Mouse (Mus musculus): ENCODE measurements around the gene Itgb2l. TPM values are rescaled to one million over a fixed set of nuclear protein-coding genes. Genes with fewer than 3 reads are reported as not detected.

Gene Itgb2l
- 0.17 TPM in 1 of 2 replicates, not detected in the other for polyA plus RNA-seq (2014; fragmentation: Nextera tagmentation; extraction: Ambion mirVana)

DNA sequence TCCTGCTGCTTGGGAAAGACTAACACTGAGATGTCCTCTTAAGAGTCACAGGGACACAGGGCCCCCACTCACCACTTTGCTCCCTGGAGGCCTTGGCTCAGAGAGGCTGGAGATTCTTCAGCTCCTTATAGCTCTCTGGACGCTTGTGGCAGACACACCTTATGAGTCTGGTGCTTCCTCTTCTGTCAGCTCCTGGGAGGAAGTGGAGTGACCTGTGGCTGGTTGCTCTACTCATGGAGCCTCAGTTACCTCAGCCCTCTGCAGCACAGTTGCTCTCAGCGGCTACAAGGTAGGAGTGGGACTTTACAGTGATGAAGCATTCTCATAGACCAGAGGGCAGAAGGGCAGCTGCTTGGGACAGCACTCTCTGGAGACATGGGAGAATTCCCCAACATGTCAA, at the start of gene Itgb2l:
TSS of gene Itgb2l (minus strand) at position 152 of the 400 bp plus-strand sequence.
- H3K4me2 ChIP-seq, result no peak within 1 kb of the TSS
- H3K27ac ChIP-seq (ENCODE audit: low read depth, low read length), result no peak within 1 kb of the TSS
- no peak for ATAC-seq (replicated peaks; ENCODE audit: insufficient number of reproducible peaks, low FRiP score, low TSS enrichment)
- H3K9me3 ChIP-seq (replicated peaks; ENCODE audit: control insufficient read depth, low read length), result no peaks in the 10 kb centered on the region
- no peaks in the 10 kb centered on the region for H3K36me3 ChIP-seq (ENCODE audit: control insufficient read depth, insufficient read depth, low read length)
- WGBS (ENCODE audit: insufficient replicate concordance), result 69% methylated on average over 2 of the region's 2 CpGs
- H3K27me3 ChIP-seq (ENCODE audit: control insufficient read depth, insufficient read depth, low read length), result no peaks in the 10 kb centered on the region
- H3K9ac ChIP-seq (ENCODE audit: low read depth, low read length), result no peak within 1 kb of the TSS
- no peaks in the 10 kb centered on the region for H3K4me1 ChIP-seq (ENCODE audit: control insufficient read depth, insufficient read depth, low read length)
- no peak within 1 kb of the TSS for H3K4me3 ChIP-seq (ENCODE audit: low read depth, low read length)

DNA sequence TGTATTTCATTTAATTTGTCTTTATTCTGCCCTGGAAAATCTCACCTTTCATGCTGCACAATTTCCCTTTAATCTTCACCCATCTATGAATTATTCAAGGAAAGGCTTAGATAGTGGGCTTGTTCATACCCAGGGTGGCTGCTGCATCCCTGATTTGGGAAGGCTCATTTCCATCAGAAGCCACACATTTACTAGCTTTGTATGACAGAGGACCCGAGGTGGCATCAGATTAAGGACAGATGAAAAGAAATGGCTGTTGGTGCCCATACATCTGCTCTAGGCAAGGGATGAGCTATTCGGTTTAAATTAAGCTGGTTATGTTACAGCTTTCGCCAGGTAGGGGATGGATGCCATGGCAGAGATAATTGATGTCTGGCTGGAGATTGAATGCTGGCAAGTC, 48.1 kb upstream of the Itgb2l start:
- Histone ChIP-seq H3K27me3 (ENCODE audit: control insufficient read depth, insufficient read depth, low read length) (no peaks in the 10 kb centered on the region), H3K9ac (ENCODE audit: low read depth, low read length) (no peak overlapping the region), H3K4me3 (ENCODE audit: low read depth, low read length) (no peak overlapping the region), H3K36me3 (ENCODE audit: control insufficient read depth, insufficient read depth, low read length) (no peaks in the 10 kb centered on the region), H3K9me3 (replicated peaks; ENCODE audit: control insufficient read depth, low read length) (no peaks in the 10 kb centered on the region), H3K27ac (ENCODE audit: low read depth, low read length) (no peak overlapping the region), H3K4me1 (ENCODE audit: control insufficient read depth, insufficient read depth, low read length) (no peaks in the 10 kb centered on the region), H3K4me2 (no peak overlapping the region)
- 75% methylated on average over 3 of the region's 3 CpGs for WGBS (ENCODE audit: insufficient replicate concordance)
- ATAC-seq (replicated peaks; ENCODE audit: insufficient number of reproducible peaks, low FRiP score, low TSS enrichment), result no peak

DNA sequence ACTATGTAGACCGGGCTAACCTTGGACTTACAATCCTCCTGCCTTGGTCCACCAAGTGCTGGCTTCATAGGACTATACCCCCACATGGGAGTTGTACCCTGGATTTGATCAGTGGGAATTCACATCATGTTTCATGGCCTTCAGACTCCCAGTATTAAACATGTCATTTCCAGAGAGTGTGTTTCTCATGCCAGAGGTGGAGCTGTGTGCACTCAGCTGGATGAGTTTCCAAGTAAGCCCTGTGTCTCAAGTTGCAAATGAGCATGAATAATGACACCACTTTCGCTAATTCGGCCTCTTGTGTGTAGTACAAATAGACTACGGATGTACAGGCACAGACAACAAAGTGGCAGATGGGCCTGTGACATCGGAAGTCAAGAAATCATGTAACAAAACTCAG, 44.6 kb upstream of the Itgb2l start:
- H3K4me3 ChIP-seq (ENCODE audit: low read depth, low read length), result no peak overlapping the region
- no peaks in the 10 kb centered on the region for H3K27me3 ChIP-seq (ENCODE audit: control insufficient read depth, insufficient read depth, low read length)
- H3K36me3 ChIP-seq (ENCODE audit: control insufficient read depth, insufficient read depth, low read length), result no peaks in the 10 kb centered on the region
- no peak overlapping the region for H3K4me2 ChIP-seq
- no peak for ATAC-seq (replicated peaks; ENCODE audit: insufficient number of reproducible peaks, low FRiP score, low TSS enrichment)
- no peaks in the 10 kb centered on the region for H3K9me3 ChIP-seq (replicated peaks; ENCODE audit: control insufficient read depth, low read length)
- H3K4me1 ChIP-seq (ENCODE audit: control insufficient read depth, insufficient read depth, low read length), result no peaks in the 10 kb centered on the region
- H3K9ac ChIP-seq (ENCODE audit: low read depth, low read length), result no peak overlapping the region
- WGBS (ENCODE audit: insufficient replicate concordance), result 84% methylated on average over 5 of the region's 5 CpGs
- no peak overlapping the region for H3K27ac ChIP-seq (ENCODE audit: low read depth, low read length)

DNA sequence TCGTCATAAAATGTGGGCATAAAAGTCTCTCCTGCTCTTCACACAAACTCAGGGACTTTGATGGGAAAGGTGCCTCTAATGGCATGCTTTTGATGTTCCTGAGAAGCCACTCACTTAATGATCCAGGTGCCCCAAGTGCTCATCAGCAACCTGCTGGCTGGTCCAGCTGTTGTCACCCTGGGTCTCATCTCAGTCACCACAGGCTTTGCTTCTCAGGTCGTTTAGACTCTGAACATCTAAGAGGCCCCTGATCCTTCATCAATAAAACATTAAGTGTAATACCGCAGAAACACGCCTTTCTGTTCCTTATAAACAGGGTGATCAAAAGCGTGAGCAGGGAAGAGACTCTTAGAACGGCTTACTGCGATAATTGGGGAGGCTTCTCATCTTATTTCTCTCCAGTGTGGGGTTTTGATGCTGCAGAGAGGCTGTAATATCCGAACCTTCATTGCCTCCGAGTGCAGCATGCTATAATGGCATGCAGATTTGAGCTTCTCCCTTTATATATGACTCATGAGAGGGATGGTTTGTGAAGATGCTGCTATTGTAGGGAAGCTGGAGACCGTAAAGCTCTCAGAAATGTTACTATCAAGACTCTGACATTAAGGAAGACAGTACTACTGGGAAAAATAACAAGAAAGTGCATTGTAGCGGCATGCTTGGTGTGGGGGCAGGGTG, 43.7 kb upstream of the Itgb2l start:
- Histone ChIP-seq H3K4me2 (no peak overlapping the region), H3K9ac (ENCODE audit: low read depth, low read length) (no peak overlapping the region), H3K27me3 (ENCODE audit: control insufficient read depth, insufficient read depth, low read length) (no peaks in the 10 kb centered on the region), H3K4me1 (ENCODE audit: control insufficient read depth, insufficient read depth, low read length) (no peaks in the 10 kb centered on the region), H3K27ac (ENCODE audit: low read depth, low read length) (no peak overlapping the region), H3K9me3 (replicated peaks; ENCODE audit: control insufficient read depth, low read length) (peaks cover 2% of the 10 kb centered on the region; the same call in 1 of the 2 replicates), H3K4me3 (ENCODE audit: low read depth, low read length) (no peak overlapping the region), H3K36me3 (ENCODE audit: control insufficient read depth, insufficient read depth, low read length) (no peaks in the 10 kb centered on the region)
- 70% methylated on average over 11 of the region's 11 CpGs for WGBS (ENCODE audit: insufficient replicate concordance)
- no peak for ATAC-seq (replicated peaks; ENCODE audit: insufficient number of reproducible peaks, low FRiP score, low TSS enrichment)

DNA sequence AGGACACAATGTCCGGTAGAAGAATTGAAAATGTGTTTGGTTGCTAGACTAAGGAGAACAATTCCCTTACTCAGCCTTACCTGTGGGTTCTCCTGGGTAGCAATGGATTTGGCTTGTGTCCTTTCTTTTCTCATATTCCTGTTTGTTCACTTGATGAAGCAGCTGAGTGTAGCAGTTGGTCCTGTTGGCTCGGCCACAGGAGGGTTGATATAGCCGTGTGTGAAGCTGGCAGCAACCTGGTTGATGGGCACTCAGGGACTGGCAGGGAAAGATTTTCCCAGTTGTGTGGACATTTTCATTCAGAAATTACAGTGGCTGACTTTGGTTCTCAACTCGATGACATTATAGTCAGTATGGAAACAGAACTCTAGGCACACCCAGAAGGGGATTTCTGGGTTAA, 38.4 kb upstream of the Itgb2l start:
- no peaks in the 10 kb centered on the region for H3K36me3 ChIP-seq (ENCODE audit: control insufficient read depth, insufficient read depth, low read length)
- H3K4me2 ChIP-seq, result no peak overlapping the region
- H3K4me1 ChIP-seq (ENCODE audit: control insufficient read depth, insufficient read depth, low read length), result no peaks in the 10 kb centered on the region
- ATAC-seq (replicated peaks; ENCODE audit: insufficient number of reproducible peaks, low FRiP score, low TSS enrichment), result no peak
- WGBS (ENCODE audit: insufficient replicate concordance), result 80% methylated on average over 4 of the region's 4 CpGs
- H3K9me3 ChIP-seq (replicated peaks; ENCODE audit: control insufficient read depth, low read length), result peaks cover 4% of the 10 kb centered on the region; the same call in 1 of the 2 replicates
- H3K27ac ChIP-seq (ENCODE audit: low read depth, low read length), result no peak overlapping the region
- H3K27me3 ChIP-seq (ENCODE audit: control insufficient read depth, insufficient read depth, low read length), result no peaks in the 10 kb centered on the region
- no peak overlapping the region for H3K9ac ChIP-seq (ENCODE audit: low read depth, low read length)
- H3K4me3 ChIP-seq (ENCODE audit: low read depth, low read length), result no peak overlapping the region

DNA sequence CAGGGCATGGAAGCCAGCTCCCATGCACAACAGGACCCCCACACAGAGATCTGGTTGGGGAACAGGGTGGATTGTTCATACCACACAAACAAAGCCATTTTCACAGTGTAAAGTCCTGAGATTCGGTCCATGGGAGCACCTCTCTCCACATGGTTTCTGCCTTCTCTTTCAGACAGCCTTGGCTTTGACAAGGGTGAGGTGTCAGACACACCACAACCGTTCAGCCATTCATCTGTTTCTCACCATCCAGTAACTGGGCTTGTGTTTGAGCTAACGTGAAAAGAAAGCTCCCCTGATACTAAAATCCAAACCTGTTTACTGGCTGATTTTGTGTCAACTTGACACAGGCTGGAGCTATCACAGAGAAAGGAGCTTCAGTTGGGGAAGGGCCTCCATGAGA, 30.8 kb upstream of the Itgb2l start:
- H3K9me3 ChIP-seq (replicated peaks; ENCODE audit: control insufficient read depth, low read length), result no peaks in the 10 kb centered on the region
- H3K9ac ChIP-seq (ENCODE audit: low read depth, low read length), result no peak overlapping the region
- H3K27me3 ChIP-seq (ENCODE audit: control insufficient read depth, insufficient read depth, low read length), result no peaks in the 10 kb centered on the region
- H3K27ac ChIP-seq (ENCODE audit: low read depth, low read length), result no peak overlapping the region
- no peak overlapping the region for H3K4me3 ChIP-seq (ENCODE audit: low read depth, low read length)
- H3K4me2 ChIP-seq, result no peak overlapping the region
- no peak for ATAC-seq (replicated peaks; ENCODE audit: insufficient number of reproducible peaks, low FRiP score, low TSS enrichment)
- no peaks in the 10 kb centered on the region for H3K36me3 ChIP-seq (ENCODE audit: control insufficient read depth, insufficient read depth, low read length)
- H3K4me1 ChIP-seq (ENCODE audit: control insufficient read depth, insufficient read depth, low read length), result peaks cover 10% of the 10 kb centered on the region
- 65% methylated on average over 3 of the region's 3 CpGs for WGBS (ENCODE audit: insufficient replicate concordance)

DNA sequence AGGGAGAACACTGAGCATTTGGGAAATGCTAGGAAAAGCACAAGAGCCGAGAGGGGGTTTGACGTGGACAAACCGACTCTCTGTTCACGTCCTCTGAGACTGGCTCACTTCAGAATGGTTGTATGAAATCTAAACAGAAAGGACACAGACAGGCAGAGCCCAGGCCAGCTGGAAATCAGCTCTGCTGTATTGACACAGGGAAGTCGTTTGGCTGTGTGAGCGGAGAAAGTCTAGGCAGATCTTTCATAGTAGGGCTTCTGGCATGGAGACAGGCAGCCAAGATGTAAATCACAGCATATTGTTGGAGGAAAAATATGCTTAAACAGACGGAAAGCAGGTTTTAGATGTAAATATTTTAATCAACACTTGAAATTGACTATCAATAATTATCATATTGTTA, 29.4 kb upstream of the Itgb2l start:
- no peaks in the 10 kb centered on the region for H3K36me3 ChIP-seq (ENCODE audit: control insufficient read depth, insufficient read depth, low read length)
- H3K27ac ChIP-seq (ENCODE audit: low read depth, low read length), result 0 out of 2 replicates have a peak overlapping the region, but pooled peaks have one; percentile 2
- H3K4me3 ChIP-seq (ENCODE audit: low read depth, low read length), result no peak overlapping the region
- no peaks in the 10 kb centered on the region for H3K27me3 ChIP-seq (ENCODE audit: control insufficient read depth, insufficient read depth, low read length)
- 0 out of 2 replicates have a peak overlapping the region, but pooled peaks have one; percentile 0 for H3K9ac ChIP-seq (ENCODE audit: low read depth, low read length)
- no peak for ATAC-seq (replicated peaks; ENCODE audit: insufficient number of reproducible peaks, low FRiP score, low TSS enrichment)
- peaks cover 10% of the 10 kb centered on the region for H3K4me1 ChIP-seq (ENCODE audit: control insufficient read depth, insufficient read depth, low read length)
- H3K9me3 ChIP-seq (replicated peaks; ENCODE audit: control insufficient read depth, low read length), result no peaks in the 10 kb centered on the region
- H3K4me2 ChIP-seq, result peak overlapping the region; percentile 25
- 33% methylated on average over 7 of the region's 7 CpGs for WGBS (ENCODE audit: insufficient replicate concordance)

DNA sequence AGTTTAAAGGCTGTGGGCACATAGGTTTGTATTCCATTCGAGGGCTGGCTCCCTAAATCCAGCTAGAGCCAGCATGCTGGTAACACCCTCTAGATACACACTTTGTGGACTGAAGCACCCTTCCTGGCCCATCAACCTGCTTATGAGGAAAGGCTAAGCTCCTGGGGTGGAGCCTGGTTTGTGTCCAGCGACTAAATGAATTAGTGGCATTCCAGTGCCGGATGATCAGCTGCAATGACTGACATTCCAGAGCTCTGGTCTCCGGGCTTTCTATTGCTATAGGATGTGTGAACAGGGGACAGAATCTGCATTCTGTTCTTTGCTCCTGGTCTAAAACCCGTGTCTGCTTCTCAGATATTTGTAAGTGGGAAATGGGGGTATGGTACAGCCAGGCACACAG, 28.9 kb upstream of the Itgb2l start:
- Histone ChIP-seq H3K9me3 (replicated peaks; ENCODE audit: control insufficient read depth, low read length) (no peaks in the 10 kb centered on the region), H3K9ac (ENCODE audit: low read depth, low read length) (0 out of 2 replicates have a peak overlapping the region, but pooled peaks have one; percentile 0), H3K27me3 (ENCODE audit: control insufficient read depth, insufficient read depth, low read length) (no peaks in the 10 kb centered on the region), H3K4me2 (peak overlapping the region; percentile 25), H3K36me3 (ENCODE audit: control insufficient read depth, insufficient read depth, low read length) (no peaks in the 10 kb centered on the region), H3K4me3 (ENCODE audit: low read depth, low read length) (no peak overlapping the region), H3K27ac (ENCODE audit: low read depth, low read length) (0 out of 2 replicates have a peak overlapping the region, but pooled peaks have one; percentile 2), H3K4me1 (ENCODE audit: control insufficient read depth, insufficient read depth, low read length) (peaks cover 10% of the 10 kb centered on the region)
- WGBS (ENCODE audit: insufficient replicate concordance), result 27% methylated on average over 5 of the region's 5 CpGs
- no peak for ATAC-seq (replicated peaks; ENCODE audit: insufficient number of reproducible peaks, low FRiP score, low TSS enrichment)

DNA sequence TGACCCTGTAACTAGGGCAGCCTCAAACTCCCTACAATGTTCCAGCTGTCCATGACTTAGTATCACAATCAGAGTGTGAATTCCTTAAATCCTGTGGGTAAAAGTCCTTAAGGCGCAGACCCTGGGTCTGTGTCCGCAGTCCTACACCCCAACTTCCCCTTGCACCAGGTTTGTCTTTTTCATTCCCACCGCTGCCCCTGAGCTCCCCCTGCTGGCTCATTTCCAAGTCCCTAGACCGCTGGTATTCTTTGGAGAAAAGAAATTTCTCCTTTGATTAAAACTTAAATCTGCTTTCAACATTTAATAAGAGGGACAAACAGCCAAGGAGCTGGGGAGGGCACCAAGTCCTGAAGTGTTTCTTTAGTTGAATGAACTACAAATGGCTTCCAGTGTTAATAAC, 26.2 kb upstream of the Itgb2l start:
- H3K4me1 ChIP-seq (ENCODE audit: control insufficient read depth, insufficient read depth, low read length), result peaks cover 10% of the 10 kb centered on the region

More for the DNA sequence above, 26.2 kb upstream of the Itgb2l start:
- Histone ChIP-seq H3K27ac (ENCODE audit: low read depth, low read length) (no peak overlapping the region), H3K9ac (ENCODE audit: low read depth, low read length) (no peak overlapping the region), H3K27me3 (ENCODE audit: control insufficient read depth, insufficient read depth, low read length) (no peaks in the 10 kb centered on the region), H3K9me3 (replicated peaks; ENCODE audit: control insufficient read depth, low read length) (no peaks in the 10 kb centered on the region), H3K4me3 (ENCODE audit: low read depth, low read length) (no peak overlapping the region), H3K36me3 (ENCODE audit: control insufficient read depth, insufficient read depth, low read length) (no peaks in the 10 kb centered on the region), H3K4me2 (no peak overlapping the region)
- WGBS (ENCODE audit: insufficient replicate concordance), result 36% methylated on average over 4 of the region's 4 CpGs
- no peak for ATAC-seq (replicated peaks; ENCODE audit: insufficient number of reproducible peaks, low FRiP score, low TSS enrichment)
